Mouse (Mus musculus): ENCODE measurements around the gene Lztr1. TPM values are rescaled to one million over a fixed set of nuclear protein-coding genes. Genes with fewer than 3 reads are reported as not detected.

Lztr1 gene
- polyA plus RNA-seq, 1 experiment from 2014 or later, result 27.3 TPM

DNA sequence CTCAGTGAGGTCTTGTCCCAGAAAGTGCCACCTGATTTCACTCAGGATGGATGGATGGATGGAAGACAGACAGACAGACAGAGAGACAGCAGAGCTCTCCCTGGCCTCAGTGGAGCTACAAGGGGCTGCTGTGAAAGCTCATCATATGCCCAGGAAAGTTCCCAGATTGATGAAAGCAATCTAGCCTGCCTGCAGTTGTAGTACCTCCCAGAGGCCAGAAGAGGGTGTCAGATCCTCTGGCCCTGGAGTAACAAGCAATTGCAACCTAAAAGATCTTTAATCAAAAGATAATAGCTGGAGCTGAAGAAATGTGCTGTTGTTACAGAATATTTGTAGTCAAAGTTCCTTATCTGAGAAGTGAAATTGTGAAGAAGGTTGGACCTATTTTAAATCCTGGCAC, 34.4 kb upstream of the Lztr1 start:
- H3K9ac ChIP-seq (ENCODE audit: low read length), result no peak overlapping the region
- ATAC-seq (ENCODE audit: low FRiP score, low TSS enrichment) (no peak), DNase-seq (ENCODE audit: low spot score) (no peak)
- H3K4me3 ChIP-seq (ENCODE audit: low read depth, low read length), result no peak overlapping the region
- H3K4me1 ChIP-seq (replicated peaks; ENCODE audit: control insufficient read depth, insufficient read depth), result no peaks in the 10 kb centered on the region
- no peaks in the 10 kb centered on the region for H3K27me3 ChIP-seq (ENCODE audit: control insufficient read depth, insufficient read depth, low read length)
- no peak overlapping the region for H3K4me2 ChIP-seq (replicated peaks; ENCODE audit: low read depth)
- H3K36me3 ChIP-seq (ENCODE audit: control insufficient read depth, insufficient read depth, low read length), result peaks cover 10% of the 10 kb centered on the region
- TF ChIP-seq EP300 (optimal IDR thresholded peaks at IDR 0.05) (no peak), CTCF (IDR thresholded peaks at IDR 0.05; ENCODE audit: low read depth) (peak; percentile 81)
- no peak overlapping the region for H3K27ac ChIP-seq (replicated peaks)
- no peaks in the 10 kb centered on the region for H3K9me3 ChIP-seq (ENCODE audit: control insufficient read depth, low read length)

DNA sequence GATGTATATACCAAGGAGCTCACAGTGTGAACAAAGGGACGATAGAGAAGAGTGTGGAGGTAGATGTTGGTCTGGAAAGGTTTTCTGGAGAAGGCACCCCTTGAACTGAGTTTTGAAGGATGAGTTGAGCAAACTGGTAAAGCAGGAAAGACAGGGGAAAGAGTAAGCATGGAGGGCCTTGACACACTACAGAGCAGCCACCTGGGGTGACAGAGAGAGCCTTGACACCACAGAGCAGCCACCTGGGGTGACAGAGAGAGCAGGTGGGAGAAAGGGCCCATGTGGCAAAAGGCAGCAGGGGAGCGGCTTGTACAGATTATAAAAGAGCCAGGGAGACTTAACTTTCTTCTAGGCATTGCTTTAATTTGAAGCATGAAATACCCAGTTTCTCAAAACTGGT, 33.7 kb upstream of the Lztr1 start:
- DNase-seq (ENCODE audit: low spot score), result no peak
- no peaks in the 10 kb centered on the region for H3K4me1 ChIP-seq (replicated peaks; ENCODE audit: control insufficient read depth, insufficient read depth)
- ATAC-seq (ENCODE audit: low FRiP score, low TSS enrichment), result no peak
- no peak for TF ChIP-seq EP300 (optimal IDR thresholded peaks at IDR 0.05)
- no peak for TF ChIP-seq CTCF (IDR thresholded peaks at IDR 0.05; ENCODE audit: low read depth)
- no peaks in the 10 kb centered on the region for H3K9me3 ChIP-seq (ENCODE audit: control insufficient read depth, low read length)
- no peak overlapping the region for H3K27ac ChIP-seq (replicated peaks)
- no peaks in the 10 kb centered on the region for H3K27me3 ChIP-seq (ENCODE audit: control insufficient read depth, insufficient read depth, low read length)
- no peak overlapping the region for H3K4me2 ChIP-seq (replicated peaks; ENCODE audit: low read depth)
- WGBS, result 48% methylated on average over 2 of the region's 2 CpGs
- peaks cover 10% of the 10 kb centered on the region for H3K36me3 ChIP-seq (ENCODE audit: control insufficient read depth, insufficient read depth, low read length)
- H3K4me3 ChIP-seq (ENCODE audit: low read depth, low read length), result no peak overlapping the region
- H3K9ac ChIP-seq (ENCODE audit: low read length), result no peak overlapping the region

DNA sequence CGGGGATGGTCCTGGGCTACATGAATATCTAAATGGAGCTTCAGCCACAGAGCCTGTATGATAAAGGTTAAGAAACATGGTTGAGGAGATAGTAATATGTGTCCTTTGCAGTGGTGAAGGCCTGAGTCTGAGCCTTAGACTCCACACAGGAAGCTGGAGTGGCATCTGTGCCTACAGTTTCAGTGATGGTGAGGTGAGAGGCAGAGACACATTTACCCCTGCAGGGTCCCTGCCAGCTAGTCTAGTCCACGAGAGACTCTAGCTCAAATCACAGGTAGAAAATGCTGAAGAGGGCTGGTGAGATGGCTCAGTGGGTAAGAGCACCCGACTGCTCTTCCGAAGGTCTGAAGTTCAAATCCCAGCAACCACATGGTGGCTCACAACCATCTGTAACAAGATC, 33.2 kb upstream of the Lztr1 start:
- TF ChIP-seq CTCF (IDR thresholded peaks at IDR 0.05; ENCODE audit: low read depth) (no peak), EP300 (optimal IDR thresholded peaks at IDR 0.05) (no peak)
- Histone ChIP-seq H3K4me3 (ENCODE audit: low read depth, low read length) (no peak overlapping the region), H3K9ac (ENCODE audit: low read length) (no peak overlapping the region), H3K4me2 (replicated peaks; ENCODE audit: low read depth) (no peak overlapping the region), H3K27me3 (ENCODE audit: control insufficient read depth, insufficient read depth, low read length) (no peaks in the 10 kb centered on the region), H3K27ac (replicated peaks) (no peak overlapping the region), H3K9me3 (ENCODE audit: control insufficient read depth, low read length) (no peaks in the 10 kb centered on the region), H3K4me1 (replicated peaks; ENCODE audit: control insufficient read depth, insufficient read depth) (no peaks in the 10 kb centered on the region), H3K36me3 (ENCODE audit: control insufficient read depth, insufficient read depth, low read length) (peaks cover 6% of the 10 kb centered on the region)
- 87% methylated on average over 4 of the region's 4 CpGs for WGBS
- ATAC-seq (ENCODE audit: low FRiP score, low TSS enrichment) (no peak), DNase-seq (ENCODE audit: low spot score) (no peak)

DNA sequence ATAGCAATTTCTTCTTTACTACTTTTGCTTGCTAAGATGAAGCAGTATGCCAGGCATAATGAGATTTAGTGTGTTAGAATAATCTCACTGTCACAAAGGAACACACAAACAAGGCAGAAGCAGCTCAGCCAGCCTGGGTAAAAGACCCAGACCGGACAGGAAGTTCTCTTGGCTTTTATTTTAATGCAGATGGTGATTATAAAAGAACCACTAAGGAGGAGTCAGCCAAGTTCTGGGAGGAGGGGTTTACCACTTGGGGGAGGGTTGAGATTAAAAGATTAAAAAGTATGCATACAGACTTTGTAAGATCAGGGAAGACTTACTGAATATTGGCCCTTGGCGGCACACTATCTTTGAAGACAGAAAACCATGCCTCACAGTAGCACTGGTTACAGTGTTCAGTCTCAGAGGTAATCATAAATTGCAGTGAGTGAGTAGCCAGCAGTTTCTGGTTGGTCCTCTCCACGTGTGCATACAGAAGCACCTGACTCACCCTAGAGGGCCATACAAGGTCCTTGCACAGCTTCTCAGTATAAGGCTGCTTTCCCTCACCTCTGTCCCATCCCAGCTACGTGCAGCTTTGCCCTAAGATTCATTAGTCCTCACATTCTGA, 30.1 kb upstream of the Lztr1 start:
- Histone ChIP-seq H3K9ac (ENCODE audit: low read length) (no peak overlapping the region), H3K27me3 (ENCODE audit: control insufficient read depth, insufficient read depth, low read length) (no peaks in the 10 kb centered on the region), H3K9me3 (ENCODE audit: control insufficient read depth, low read length) (no peaks in the 10 kb centered on the region), H3K4me1 (replicated peaks; ENCODE audit: control insufficient read depth, insufficient read depth) (no peaks in the 10 kb centered on the region), H3K36me3 (ENCODE audit: control insufficient read depth, insufficient read depth, low read length) (no peaks in the 10 kb centered on the region), H3K4me2 (replicated peaks; ENCODE audit: low read depth) (no peak overlapping the region), H3K27ac (replicated peaks) (no peak overlapping the region), H3K4me3 (ENCODE audit: low read depth, low read length) (no peak overlapping the region)
- no peak; the same call in 1 of the 2 replicates for ATAC-seq (ENCODE audit: low FRiP score, low TSS enrichment)
- no peak for DNase-seq (ENCODE audit: low spot score)
- TF ChIP-seq EP300 (optimal IDR thresholded peaks at IDR 0.05) (no peak), CTCF (IDR thresholded peaks at IDR 0.05; ENCODE audit: low read depth) (no peak)
- WGBS, result 51% methylated on average over 4 of the region's 4 CpGs

DNA sequence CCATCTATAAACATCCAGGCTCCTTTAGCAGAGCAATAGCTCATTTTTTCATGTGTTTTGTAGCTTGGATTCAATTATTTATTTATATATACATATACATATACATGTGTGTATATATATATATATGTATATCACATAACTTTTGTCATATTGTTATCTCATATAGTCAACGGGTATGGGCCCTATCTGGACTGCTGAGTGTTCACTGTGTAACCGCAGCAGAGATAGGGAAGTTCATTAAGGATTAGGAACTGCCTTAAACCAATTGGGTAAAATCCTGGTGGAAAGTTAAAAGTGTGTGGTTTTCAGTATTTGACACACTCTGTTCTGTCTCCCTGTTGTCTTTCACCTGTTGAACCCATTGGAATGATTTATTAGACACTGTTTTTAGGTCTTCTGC, 27.0 kb upstream of the Lztr1 start:
- 66% methylated on average over 2 of the region's 2 CpGs for WGBS
- Histone ChIP-seq H3K4me1 (replicated peaks; ENCODE audit: control insufficient read depth, insufficient read depth) (no peaks in the 10 kb centered on the region), H3K4me2 (replicated peaks; ENCODE audit: low read depth) (no peak overlapping the region), H3K27me3 (ENCODE audit: control insufficient read depth, insufficient read depth, low read length) (no peaks in the 10 kb centered on the region), H3K9ac (ENCODE audit: low read length) (no peak overlapping the region), H3K27ac (replicated peaks) (no peak overlapping the region), H3K36me3 (ENCODE audit: control insufficient read depth, insufficient read depth, low read length) (peaks cover 8% of the 10 kb centered on the region; the same call in 1 of the 2 replicates), H3K9me3 (ENCODE audit: control insufficient read depth, low read length) (no peaks in the 10 kb centered on the region), H3K4me3 (ENCODE audit: low read depth, low read length) (no peak overlapping the region)
- no peak for TF ChIP-seq EP300 (optimal IDR thresholded peaks at IDR 0.05)
- no peak for TF ChIP-seq CTCF (IDR thresholded peaks at IDR 0.05; ENCODE audit: low read depth)
- DNase-seq (ENCODE audit: low spot score) (no peak), ATAC-seq (ENCODE audit: low FRiP score, low TSS enrichment) (no peak)

DNA sequence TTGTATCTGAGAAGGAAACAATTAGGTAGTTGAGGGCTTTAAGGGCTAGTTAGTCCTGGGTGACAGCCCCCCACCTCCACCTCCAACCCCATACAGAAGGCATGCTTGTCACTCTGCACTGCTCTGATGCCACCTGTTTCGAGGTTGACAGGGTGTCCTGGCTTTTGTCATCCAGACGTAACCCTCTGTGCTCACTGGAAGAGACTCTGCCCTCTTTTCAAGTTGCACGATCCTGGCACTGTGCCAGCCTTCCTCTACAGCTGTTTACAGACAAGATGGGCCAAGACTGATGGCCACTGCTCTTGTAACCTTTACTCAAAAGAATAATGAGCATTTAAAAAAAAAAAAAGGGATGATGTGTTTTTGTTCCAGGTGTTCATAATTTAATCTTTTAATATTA, 22.0 kb upstream of the Lztr1 start:
- Histone ChIP-seq H3K27ac (replicated peaks) (no peak overlapping the region), H3K9ac (ENCODE audit: low read length) (no peak overlapping the region), H3K27me3 (ENCODE audit: control insufficient read depth, insufficient read depth, low read length) (no peaks in the 10 kb centered on the region), H3K4me1 (replicated peaks; ENCODE audit: control insufficient read depth, insufficient read depth) (no peaks in the 10 kb centered on the region), H3K4me2 (replicated peaks; ENCODE audit: low read depth) (no peak overlapping the region), H3K9me3 (ENCODE audit: control insufficient read depth, low read length) (no peaks in the 10 kb centered on the region), H3K4me3 (ENCODE audit: low read depth, low read length) (no peak overlapping the region), H3K36me3 (ENCODE audit: control insufficient read depth, insufficient read depth, low read length) (peaks cover 8% of the 10 kb centered on the region; the same call in 1 of the 2 replicates)
- ATAC-seq (ENCODE audit: low FRiP score, low TSS enrichment) (no peak), DNase-seq (ENCODE audit: low spot score) (peak; percentile 51)
- TF ChIP-seq CTCF (IDR thresholded peaks at IDR 0.05; ENCODE audit: low read depth) (no peak), EP300 (optimal IDR thresholded peaks at IDR 0.05) (no peak)
- WGBS, result 10% methylated on average over 3 of the region's 3 CpGs

Data from stomach, postnatal 0 days (tissue).